Mouse (Mus musculus): Measurements from ENCODE around the gene Gm12166. TPM values are rescaled to one million over a fixed set of nuclear protein-coding genes. Genes with fewer than 3 reads are reported as not detected.

Gene Gm12166
- polyA plus RNA-seq, 1 experiment from 2014 or later = 3.4 TPM

DNA sequence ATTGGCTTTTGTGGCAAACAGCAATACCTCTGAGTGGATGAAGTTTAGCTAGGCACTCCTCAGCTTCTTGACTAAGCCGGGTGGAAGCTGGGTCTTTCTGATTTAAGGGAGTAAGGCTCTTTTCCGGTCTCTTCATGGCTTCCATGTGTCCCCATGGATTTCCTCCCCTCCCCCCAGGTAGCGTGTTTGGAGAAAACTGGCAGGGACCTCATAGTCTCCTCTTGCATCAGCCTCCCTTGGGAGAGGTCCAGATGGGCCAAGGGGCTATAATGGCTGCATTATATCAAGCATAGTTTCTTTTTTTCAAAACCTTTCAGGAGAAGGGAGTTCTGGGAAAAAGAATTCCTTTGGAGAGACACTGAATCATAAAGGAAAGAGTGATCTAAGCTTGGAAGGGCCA, 32.4 kb upstream of the Gm12166 start:
- Histone ChIP-seq H3K9ac (no peak overlapping the region), H3K27me3 (replicated peaks) (no peaks in the 10 kb centered on the region), H3K9me3 (replicated peaks) (no peaks in the 10 kb centered on the region), H3K4me2 (no peak overlapping the region), H3K4me1 (replicated peaks) (peaks cover 85% of the 10 kb centered on the region), H3K27ac (ENCODE audit: poor library complexity, severe bottlenecking) (peak overlapping the region; percentile 82), H3K36me3 (peaks cover 48% of the 10 kb centered on the region), H3K4me3 (no peak overlapping the region)
- WGBS = 76% methylated on average over 3 of the region's 3 CpGs
- ATAC-seq (ENCODE audit: insufficient number of reproducible peaks, low FRiP score) = no peak

- no peaks in the 10 kb centered on the region for H3K27me3 ChIP-seq (replicated peaks)
- no peak for ATAC-seq (ENCODE audit: insufficient number of reproducible peaks, low FRiP score)
- H3K9me3 ChIP-seq (replicated peaks) = no peaks in the 10 kb centered on the region
- no peak overlapping the region for H3K4me3 ChIP-seq
- H3K4me2 ChIP-seq = no peak overlapping the region
- H3K4me1 ChIP-seq (replicated peaks) = peaks cover 79% of the 10 kb centered on the region
- H3K27ac ChIP-seq (ENCODE audit: poor library complexity, severe bottlenecking) = peak overlapping the region; percentile 82
- H3K36me3 ChIP-seq = peaks cover 47% of the 10 kb centered on the region
- H3K9ac ChIP-seq = no peak overlapping the region; the same call in 1 of the 2 replicates
- WGBS = 38% methylated on average over 11 of the region's 11 CpGs
These were observed 31.8 kb upstream of the Gm12166 start for GRCm38 (mm10) chr11:46083835-46084444.

- Histone ChIP-seq H3K4me2 (no peak overlapping the region), H3K9me3 (replicated peaks) (no peaks in the 10 kb centered on the region), H3K4me1 (replicated peaks) (peaks cover 73% of the 10 kb centered on the region), H3K27me3 (replicated peaks) (no peaks in the 10 kb centered on the region), H3K9ac (no peak overlapping the region), H3K36me3 (peaks cover 52% of the 10 kb centered on the region), H3K4me3 (no peak overlapping the region), H3K27ac (ENCODE audit: poor library complexity, severe bottlenecking) (no peak overlapping the region; the same call in 1 of the 2 replicates)
- no peak for ATAC-seq (ENCODE audit: insufficient number of reproducible peaks, low FRiP score)
- WGBS = 43% methylated on average over 3 of the region's 3 CpGs
These were observed 31.3 kb upstream of the Gm12166 start for GRCm38 (mm10) chr11:46083405-46083804.

- Histone ChIP-seq H3K36me3 (peaks cover 71% of the 10 kb centered on the region), H3K9ac (no peak overlapping the region), H3K4me2 (no peak overlapping the region), H3K27me3 (replicated peaks) (no peaks in the 10 kb centered on the region), H3K4me3 (no peak overlapping the region), H3K27ac (ENCODE audit: poor library complexity, severe bottlenecking) (no peak overlapping the region), H3K9me3 (replicated peaks) (0 out of 2 replicates have a peak, but pooled peaks cover 7% of the 10 kb centered on the region), H3K4me1 (replicated peaks) (peaks cover 70% of the 10 kb centered on the region)
- ATAC-seq (ENCODE audit: insufficient number of reproducible peaks, low FRiP score) = no peak
- 78% methylated on average over 2 of the region's 2 CpGs for WGBS
These were observed 29.0 kb upstream of the Gm12166 start for GRCm38 (mm10) chr11:46081075-46081474.

DNA sequence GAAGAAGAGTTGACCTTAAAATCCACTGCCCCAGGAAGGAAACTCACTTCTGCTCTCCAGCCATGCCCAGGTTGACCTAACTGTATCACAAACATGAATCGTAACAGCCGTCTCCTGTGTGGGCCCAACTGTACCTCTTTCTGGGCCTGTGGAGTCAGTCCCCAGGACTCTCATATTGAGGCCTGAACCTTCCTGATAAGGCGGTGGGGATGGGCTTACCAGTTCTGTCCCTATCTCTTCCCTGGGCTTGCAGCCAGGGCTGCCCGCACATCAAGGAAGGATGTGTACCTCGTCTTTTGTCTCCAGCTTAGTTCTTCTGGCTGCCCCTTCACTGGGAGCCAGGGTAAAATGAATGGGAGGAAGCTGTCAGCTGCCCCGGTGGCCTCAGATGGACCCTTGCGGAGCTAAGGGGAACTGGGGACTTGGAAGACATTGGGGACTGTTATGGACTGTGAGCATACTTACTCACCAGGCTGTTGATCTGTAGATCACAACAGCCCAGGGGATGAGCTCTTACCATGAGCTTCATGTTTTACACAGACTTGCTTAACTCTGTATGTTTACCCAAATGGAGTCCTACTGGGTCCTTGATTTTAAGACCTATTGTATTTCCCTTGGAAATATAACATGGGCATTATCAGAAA, 25.7 kb upstream of the Gm12166 start:
- ATAC-seq (ENCODE audit: insufficient number of reproducible peaks, low FRiP score) = peak; percentile 89
- Histone ChIP-seq H3K36me3 (peaks cover 70% of the 10 kb centered on the region), H3K27ac (ENCODE audit: poor library complexity, severe bottlenecking) (peak overlapping the region; percentile 53), H3K4me2 (0 out of 2 replicates have a peak overlapping the region, but pooled peaks have one; percentile 12), H3K9me3 (replicated peaks) (0 out of 2 replicates have a peak, but pooled peaks cover 7% of the 10 kb centered on the region), H3K4me1 (replicated peaks) (peaks cover 60% of the 10 kb centered on the region), H3K9ac (no peak overlapping the region), H3K4me3 (no peak overlapping the region), H3K27me3 (replicated peaks) (no peaks in the 10 kb centered on the region)
- 47% methylated on average over 7 of the region's 7 CpGs for WGBS

- Histone ChIP-seq H3K36me3 (peaks cover 69% of the 10 kb centered on the region), H3K4me3 (no peak overlapping the region), H3K4me1 (replicated peaks) (peaks cover 61% of the 10 kb centered on the region), H3K9me3 (replicated peaks) (0 out of 2 replicates have a peak, but pooled peaks cover 7% of the 10 kb centered on the region), H3K27me3 (replicated peaks) (no peaks in the 10 kb centered on the region), H3K9ac (no peak overlapping the region), H3K4me2 (no peak overlapping the region), H3K27ac (ENCODE audit: poor library complexity, severe bottlenecking) (peak overlapping the region; percentile 53)
- ATAC-seq (ENCODE audit: insufficient number of reproducible peaks, low FRiP score) = no peak
- 74% methylated on average over 5 of the region's 5 CpGs for WGBS
These were observed 25.2 kb upstream of the Gm12166 start for GRCm38 (mm10) chr11:46077304-46077703.

DNA sequence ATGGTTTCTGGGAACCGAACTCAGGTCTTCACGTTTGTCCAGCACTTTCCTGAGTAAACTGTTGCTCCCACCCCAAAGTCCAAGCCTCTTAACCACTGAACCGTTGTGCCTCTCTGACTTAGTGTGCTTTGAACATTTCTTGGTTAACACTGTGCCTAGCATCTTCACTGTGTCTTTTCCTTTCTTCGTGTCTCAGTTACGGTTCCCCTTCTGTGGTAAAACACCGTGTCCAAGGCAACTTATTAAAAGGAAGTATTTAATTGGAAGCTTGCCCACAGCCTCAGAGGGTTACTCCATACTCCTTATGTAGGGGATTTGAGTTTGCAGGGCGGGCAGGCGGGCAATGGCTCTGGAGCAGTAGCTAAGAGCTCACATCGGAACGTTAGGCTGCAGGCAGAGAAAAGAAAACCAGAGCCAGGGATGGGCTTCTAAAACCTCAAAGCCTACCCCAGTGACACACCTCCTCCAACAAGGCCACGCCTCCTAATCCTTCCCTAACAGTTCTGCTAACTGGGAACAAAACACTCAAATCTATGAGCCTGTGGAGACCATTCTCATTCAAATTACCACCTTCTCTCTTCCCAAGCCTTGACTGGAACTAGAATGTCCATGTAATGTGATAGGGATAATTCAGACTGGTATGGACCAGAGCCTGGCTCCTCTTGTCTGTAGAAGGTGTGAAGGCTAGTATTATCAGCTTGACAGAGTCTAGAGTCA, 24.5 kb upstream of the Gm12166 start:
- no peak for ATAC-seq (ENCODE audit: insufficient number of reproducible peaks, low FRiP score)
- Histone ChIP-seq H3K36me3 (peaks cover 68% of the 10 kb centered on the region), H3K9me3 (replicated peaks) (0 out of 2 replicates have a peak, but pooled peaks cover 7% of the 10 kb centered on the region), H3K9ac (no peak overlapping the region), H3K4me1 (replicated peaks) (peaks cover 66% of the 10 kb centered on the region), H3K27ac (ENCODE audit: poor library complexity, severe bottlenecking) (peak overlapping the region; percentile 53; the same call in 1 of the 2 replicates), H3K4me3 (no peak overlapping the region), H3K4me2 (no peak overlapping the region), H3K27me3 (replicated peaks) (no peaks in the 10 kb centered on the region)
- 93% methylated on average over 11 of the region's 11 CpGs for WGBS

- Histone ChIP-seq H3K27me3 (replicated peaks) (no peaks in the 10 kb centered on the region), H3K27ac (ENCODE audit: poor library complexity, severe bottlenecking) (no peak overlapping the region), H3K9me3 (replicated peaks) (0 out of 2 replicates have a peak, but pooled peaks cover 7% of the 10 kb centered on the region), H3K36me3 (peaks cover 74% of the 10 kb centered on the region), H3K9ac (no peak overlapping the region), H3K4me3 (no peak overlapping the region), H3K4me1 (replicated peaks) (peaks cover 65% of the 10 kb centered on the region), H3K4me2 (no peak overlapping the region)
- ATAC-seq (ENCODE audit: insufficient number of reproducible peaks, low FRiP score) = no peak
- WGBS = 54% methylated on average over 3 of the region's 3 CpGs
These were observed 23.4 kb upstream of the Gm12166 start for GRCm38 (mm10) chr11:46075507-46075906.

GRCm38 (mm10) chr11:46073850-46074688, 21.9 kb upstream of the Gm12166 start:
- 0 out of 2 replicates have a peak, but pooled peaks cover 7% of the 10 kb centered on the region for H3K9me3 ChIP-seq (replicated peaks)
- peaks cover 77% of the 10 kb centered on the region for H3K4me1 ChIP-seq (replicated peaks)
- ATAC-seq (ENCODE audit: insufficient number of reproducible peaks, low FRiP score) = no peak
- WGBS = 88% methylated on average over 17 of the region's 17 CpGs
- no peak overlapping the region for H3K4me3 ChIP-seq
- H3K27ac ChIP-seq (ENCODE audit: poor library complexity, severe bottlenecking) = peak overlapping the region; percentile 58
- H3K4me2 ChIP-seq = no peak overlapping the region
- H3K27me3 ChIP-seq (replicated peaks) = no peaks in the 10 kb centered on the region
- peak overlapping the region; percentile 22; the same call in 1 of the 2 replicates for H3K9ac ChIP-seq
- H3K36me3 ChIP-seq = peaks cover 66% of the 10 kb centered on the region

GRCm38 (mm10) chr11:46073061-46073849, 21.1 kb upstream of the Gm12166 start:
- Histone ChIP-seq H3K9ac (peak overlapping the region; percentile 22; the same call in 1 of the 2 replicates), H3K9me3 (replicated peaks) (0 out of 2 replicates have a peak, but pooled peaks cover 7% of the 10 kb centered on the region), H3K4me3 (no peak overlapping the region), H3K36me3 (peaks cover 62% of the 10 kb centered on the region), H3K4me1 (replicated peaks) (peaks cover 83% of the 10 kb centered on the region), H3K27ac (ENCODE audit: poor library complexity, severe bottlenecking) (peak overlapping the region; percentile 58), H3K27me3 (replicated peaks) (no peaks in the 10 kb centered on the region), H3K4me2 (no peak overlapping the region)
- no peak for ATAC-seq (ENCODE audit: insufficient number of reproducible peaks, low FRiP score)
- WGBS = 63% methylated on average over 15 of the region's 15 CpGs
